Mouse (Mus musculus): ENCODE results near the gene Adgra1.
A peak's percentile ranks its signal among the peaks of the same experiment; 100 is the strongest.

The Adgra1 gene

GRCm38 (mm10) chr7:139850152-139850551 lies 16.2 kb downstream of the Adgra1 start:
- no peak for DNase-seq (ENCODE audit: low spot score in 2 of 2)

DNA sequence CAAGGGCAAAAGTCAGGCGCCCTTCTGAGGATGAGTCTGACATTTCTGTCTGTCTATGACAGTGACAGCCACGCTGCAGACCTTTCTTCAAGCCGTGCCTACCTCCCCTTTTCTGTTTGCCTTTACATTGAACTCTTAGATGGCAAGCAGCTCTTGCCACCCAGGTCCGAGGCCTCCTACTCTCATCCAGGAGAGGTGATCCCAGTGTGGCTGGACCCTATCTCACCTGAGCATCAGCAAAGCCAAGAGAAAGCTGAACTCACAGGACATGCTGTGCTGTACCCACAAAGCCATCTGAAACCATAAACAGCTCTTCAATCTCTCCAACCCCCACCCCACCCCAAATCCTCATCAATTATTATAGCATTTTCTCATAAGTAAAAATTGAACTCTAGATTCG lies 16.7 kb downstream of the Adgra1 start:
- no peak for DNase-seq (ENCODE audit: low spot score in 2 of 2)

- DNase-seq (ENCODE audit: low spot score in 2 of 2) = peak in 1 of 2 experiments; percentile 61
These were observed 17.1 kb downstream of the Adgra1 start for GRCm38 (mm10) chr7:139851098-139851497.

GRCm38 (mm10) chr7:139855261-139855660 lies 21.3 kb downstream of the Adgra1 start:
- DNase-seq (ENCODE audit: low spot score in 2 of 2) = no peak

DNA sequence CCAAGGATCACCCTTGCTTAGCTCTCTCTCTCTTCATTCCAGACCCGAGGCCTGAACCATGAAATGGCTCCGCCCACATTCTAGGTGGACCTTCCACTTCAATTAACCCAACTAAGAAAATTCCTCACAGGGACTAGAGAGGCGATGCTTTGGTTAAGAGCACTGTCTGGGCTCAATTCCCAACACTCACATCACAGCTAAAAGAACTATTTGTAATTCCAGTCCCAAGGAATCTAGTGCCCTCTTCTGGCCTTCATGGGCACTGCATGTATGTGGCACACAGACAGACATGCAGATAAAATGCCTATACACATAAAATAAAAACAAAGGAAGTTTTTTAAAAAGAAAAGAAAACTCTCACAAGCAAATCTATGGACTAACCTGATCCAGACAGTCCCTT lies 27.4 kb downstream of the Adgra1 start:
- DNase-seq (ENCODE audit: low spot score in 2 of 2) = peak in 1 of 2 experiments; percentile 60

DNA sequence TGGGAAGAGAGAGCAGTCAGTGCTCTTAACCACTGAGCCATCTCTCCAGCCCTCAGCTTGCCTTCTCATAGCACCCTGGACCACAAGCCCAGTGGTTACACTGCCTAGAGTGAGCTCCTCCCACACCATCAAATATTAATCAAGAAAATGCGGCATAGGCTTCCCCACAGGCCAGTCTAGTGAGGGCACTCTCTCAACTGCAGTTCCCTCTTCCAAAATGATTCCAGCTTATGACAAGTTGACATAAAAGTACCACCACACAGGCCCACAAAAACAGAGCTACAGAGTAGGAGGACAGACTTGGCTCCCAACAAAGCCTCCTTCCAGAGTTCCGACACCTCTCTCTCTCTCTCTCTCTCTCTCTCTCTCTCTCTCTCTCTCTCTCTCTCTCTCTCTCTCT lies 29.1 kb downstream of the Adgra1 start:
- DNase-seq (ENCODE audit: low spot score in 2 of 2) = no peak

DNA sequence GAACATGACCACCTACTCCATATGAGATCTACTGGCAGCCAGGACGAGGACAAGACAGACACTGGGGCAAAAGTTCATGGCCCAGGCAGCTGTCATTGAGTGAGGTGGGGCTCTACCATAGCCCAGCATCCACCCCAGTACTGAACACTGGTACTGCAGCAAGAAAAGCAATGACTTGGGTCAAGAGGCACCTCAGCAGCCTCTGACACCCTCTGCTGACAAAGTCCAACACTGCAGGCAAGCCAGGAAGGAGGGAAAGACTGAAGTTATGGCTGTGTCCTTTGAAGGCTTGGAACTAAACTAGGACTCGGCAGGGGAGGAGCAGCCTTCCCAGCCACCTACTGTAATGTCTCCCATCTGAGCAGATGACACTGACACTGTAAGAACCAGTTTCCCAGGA lies 30.3 kb downstream of the Adgra1 start:
- DNase-seq (ENCODE audit: low spot score in 2 of 2) = no peak

- DNase-seq (ENCODE audit: low spot score in 2 of 2) = no peak
These were observed 30.9 kb downstream of the Adgra1 start for GRCm38 (mm10) chr7:139864871-139865270.

GRCm38 (mm10) chr7:139871014-139871413 lies 37.0 kb downstream of the Adgra1 start:
- no peak for DNase-seq (ENCODE audit: low spot score in 2 of 2)

GRCm38 (mm10) chr7:139877167-139877792 lies 43.3 kb downstream of the Adgra1 start:
- DNase-seq (ENCODE audit: low spot score in 2 of 2) = peak in 1 of 2 experiments; percentile 60

DNA sequence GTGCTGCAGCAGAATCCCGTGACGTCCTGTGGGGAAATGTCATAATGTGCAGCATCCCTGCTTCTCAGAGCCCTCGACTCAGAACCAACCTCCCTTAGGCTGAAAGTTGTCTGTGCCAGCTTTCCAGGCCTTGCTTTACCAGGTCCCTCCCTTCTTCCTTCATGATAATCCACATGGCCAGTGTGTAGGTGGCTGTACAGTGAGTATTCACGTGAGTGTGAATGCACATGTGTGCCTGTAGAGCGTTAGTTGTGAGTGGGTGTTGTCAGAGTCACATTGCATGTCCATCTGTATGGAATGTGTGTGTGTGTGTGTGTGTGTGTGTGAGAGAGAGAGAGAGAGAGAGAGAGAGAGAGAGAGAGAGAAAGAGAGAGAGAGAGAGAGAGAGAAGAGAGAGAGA lies 44.1 kb downstream of the Adgra1 start:
- DNase-seq (ENCODE audit: low spot score in 2 of 2) = no peak

GRCm38 (mm10) chr7:139878621-139879020 lies 44.6 kb downstream of the Adgra1 start:
- no peak for DNase-seq (ENCODE audit: low spot score in 2 of 2)

DNA sequence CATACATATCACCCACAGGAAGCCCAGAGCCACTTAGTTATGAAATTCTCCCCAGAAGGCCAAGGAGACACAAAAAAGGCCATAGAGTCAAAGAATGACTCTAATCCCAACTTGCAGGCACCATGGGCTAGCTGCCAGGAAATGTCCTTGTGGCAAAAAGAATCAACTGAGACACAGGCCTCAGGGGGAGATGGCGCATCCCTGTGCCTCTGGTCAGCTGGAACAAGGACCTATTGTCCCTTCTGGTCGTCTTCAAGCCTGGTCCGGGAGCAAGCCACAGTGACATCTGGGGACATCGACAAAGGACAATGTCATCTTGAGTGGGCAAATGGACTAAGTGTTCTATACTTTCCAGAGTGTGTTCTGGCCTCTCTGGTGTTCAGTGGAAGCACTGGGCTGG lies 49.6 kb downstream of the Adgra1 start:
- no peak for DNase-seq (ENCODE audit: low spot score in 2 of 2)

DNA sequence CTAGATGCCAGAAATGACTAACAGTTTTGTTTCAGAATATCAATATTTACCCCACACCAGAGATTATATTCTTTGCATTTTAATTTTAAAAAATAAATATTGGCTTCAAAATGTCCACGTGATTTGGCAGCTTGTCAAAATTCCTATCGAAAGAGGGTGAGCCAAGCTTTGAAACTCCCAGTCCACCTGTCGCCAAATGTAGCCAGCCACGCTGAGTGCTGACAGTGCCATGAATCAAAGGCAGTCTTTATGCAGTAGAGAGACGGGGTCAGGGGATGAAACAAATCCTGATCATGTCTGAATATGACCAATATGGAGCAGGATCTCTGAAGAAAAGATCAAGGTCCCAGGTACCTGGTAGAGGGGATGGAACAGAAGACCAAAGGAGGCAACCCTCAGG lies 57.8 kb downstream of the Adgra1 start:
- DNase-seq (ENCODE audit: low spot score in 2 of 2) = no peak

GRCm38 (mm10) chr7:139894655-139895557 lies 60.9 kb downstream of the Adgra1 start, which contains the start of gene Kndc1:
Gene Kndc1, plus strand, starts transcription at chr7:139894696.
- DNase-seq (ENCODE audit: low spot score in 2 of 2) = peak; percentile 55 to 65

GRCm38 (mm10) chr7:139896271-139896670 lies 62.3 kb downstream of the Adgra1 start:
- no peak for DNase-seq (ENCODE audit: low spot score in 2 of 2)

- DNase-seq (ENCODE audit: low spot score in 2 of 2) = no peak
These were observed 62.8 kb downstream of the Adgra1 start for GRCm38 (mm10) chr7:139896796-139897195.

- no peak for DNase-seq (ENCODE audit: low spot score in 2 of 2)
These were observed 64.6 kb downstream of the Adgra1 start for GRCm38 (mm10) chr7:139898606-139899005.

DNA sequence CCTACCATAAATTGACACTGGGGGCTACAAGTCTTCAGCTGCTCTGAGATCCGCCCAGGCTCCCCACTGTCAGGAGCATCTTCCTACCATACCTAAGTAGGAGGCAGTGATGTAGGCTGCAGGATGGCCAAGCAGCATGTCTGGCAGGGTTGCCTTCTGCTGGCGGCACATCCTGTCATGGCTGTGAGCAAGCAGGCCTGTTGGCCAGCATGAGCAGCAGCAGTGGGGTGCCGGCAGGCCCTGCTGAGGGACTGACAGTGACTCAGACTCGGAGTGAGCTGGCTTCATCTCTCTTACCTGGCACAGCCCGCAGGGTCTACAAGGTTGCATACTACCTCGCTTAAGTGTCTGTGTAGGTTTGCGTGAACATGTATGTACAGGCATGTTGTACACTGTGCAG lies 65.5 kb downstream of the Adgra1 start:
- no peak for DNase-seq (ENCODE audit: low spot score in 2 of 2)

- no peak for DNase-seq (ENCODE audit: low spot score in 2 of 2)
These were observed 66.5 kb downstream of the Adgra1 start for GRCm38 (mm10) chr7:139900456-139900855.

DNA sequence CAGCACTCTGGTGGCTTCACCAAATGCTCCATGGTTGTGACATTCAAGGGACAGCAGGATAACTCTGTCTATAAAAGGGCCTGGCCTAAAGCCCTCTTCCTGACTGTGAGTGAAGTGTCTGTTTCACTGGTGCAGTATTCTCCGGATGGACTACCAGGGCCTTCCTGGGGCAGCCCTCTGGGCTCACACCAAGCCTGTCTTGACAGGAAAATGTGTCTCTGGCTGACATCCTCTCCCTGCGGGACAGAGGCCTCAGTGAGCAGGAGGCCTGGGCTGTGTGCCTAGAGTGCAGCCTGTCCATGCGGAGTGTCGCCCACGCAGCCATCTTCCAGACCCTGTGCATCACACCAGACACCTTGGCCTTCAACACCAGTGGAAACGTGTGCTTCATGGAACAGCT lies 66.9 kb downstream of the Adgra1 start:
- no peak for DNase-seq (ENCODE audit: low spot score in 2 of 2)

GRCm38 (mm10) chr7:139901981-139902380 lies 68.0 kb downstream of the Adgra1 start:
- no peak for DNase-seq (ENCODE audit: low spot score in 2 of 2)

DNA sequence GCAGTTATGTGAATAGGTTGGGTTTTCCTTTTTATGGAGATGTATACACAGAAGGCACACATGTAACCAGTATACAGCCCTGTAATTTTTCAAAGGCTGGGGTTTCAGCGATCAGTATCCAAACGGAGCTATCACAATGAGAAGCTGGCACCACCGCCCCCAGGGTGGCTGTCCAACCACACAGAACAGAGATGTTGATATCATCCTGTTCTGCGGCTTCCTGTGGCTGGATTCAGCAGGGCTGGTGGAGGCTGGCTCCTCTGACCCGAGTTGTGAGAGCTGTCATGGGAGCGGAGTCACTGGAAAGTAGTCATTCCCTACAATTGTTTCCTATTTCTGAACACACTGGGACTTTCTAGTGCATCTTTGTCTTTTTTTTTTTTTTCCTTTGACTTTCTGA lies 71.3 kb downstream of the Adgra1 start:
- no peak for DNase-seq (ENCODE audit: low spot score in 2 of 2)
